Mouse (Mus musculus) heart, postnatal 0 days (tissue): ENCODE measurements around the gene Polm. TPM values are rescaled to one million over a fixed set of nuclear protein-coding genes. Genes with fewer than 3 reads are reported as not detected.

Experiments
- ATAC-seq: fragments of 200-750 bp; cut with Nextera tagmentation; 2 replicates; pipeline ENCODE4 v1.8.0; 2017; ENCODE audit warnings: low read depth, moderate number of reproducible peaks, moderate library complexity; ENCODE audit not compliant: insufficient read depth
- DNase-seq: peaks from one replicate; pipeline ENCODE4 v3.0.0-alpha.2; 2016; ENCODE audit warnings: low spot score
- H3K27ac ChIP-seq: fragments of 300-500 bp; sonication (generic); 2 replicates; pipeline ENCODE4 v1.5.1; 2014; ENCODE audit warnings: low read depth, mild to moderate bottlenecking
- H3K27me3 ChIP-seq: fragments of 300-500 bp; sonication (generic); 2 replicates; pipeline ENCODE4 v1.6.1; 2014; ENCODE audit warnings: low read length, mixed read lengths; ENCODE audit not compliant: control insufficient read depth, insufficient read depth
- H3K36me3 ChIP-seq: fragments of 300-500 bp; sonication (generic); replicated peaks from 2 replicates; pipeline ENCODE4 v1.6.1; 2014; ENCODE audit warnings: low read length, mixed read lengths; ENCODE audit not compliant: control insufficient read depth, insufficient read depth
- H3K4me1 ChIP-seq: fragments of 300-500 bp; sonication (generic); 2 replicates; pipeline ENCODE4 v1.6.1; 2014; ENCODE audit warnings: antibody characterized with exemption; ENCODE audit not compliant: control insufficient read depth, insufficient read depth
- H3K4me2 ChIP-seq: fragments of 300-500 bp; sonication (generic); 2 replicates; pipeline ENCODE4 v1.6.1; 2014; ENCODE audit warnings: low read depth, mild to moderate bottlenecking, low read length, moderate library complexity
- H3K4me3 ChIP-seq: fragments of 300-500 bp; sonication (generic); 2 replicates; pipeline ENCODE4 v1.5.1; 2014; ENCODE audit warnings: low read depth, low read length
- H3K9ac ChIP-seq: fragments of 300-500 bp; sonication (generic); replicated peaks from 2 replicates; pipeline ENCODE4 v1.6.1; 2014; ENCODE audit warnings: low read depth, low read length, mixed read lengths
- H3K9me3 ChIP-seq: fragments of 300-500 bp; sonication (generic); replicated peaks from 2 replicates; pipeline ENCODE4 v1.6.1; 2016; ENCODE audit warnings: low read length; ENCODE audit not compliant: control insufficient read depth
- CTCF ChIP-seq: IDR thresholded peaks from 2 replicates; pipeline ENCODE4 v1.5.1; 2016; ENCODE audit warnings: antibody characterized with exemption, control low read depth, low read depth
- EP300 ChIP-seq: IDR thresholded peaks from 2 replicates; pipeline ENCODE4 v1.6.1; 2016; ENCODE audit warnings: antibody characterized with exemption, low read depth
- WGBS: fragments of 180-500 bp; shearing (Covaris S2); extraction: QIAGEN DNeasy Blood & Tissue Kit; methylation state at CpG from one replicate; pipeline ENCODE4 v1.1.7; 2014; 5-methylcytosine and 5-hydroxymethylcytosine counted together
- polyA plus RNA-seq: library from polyadenylated mRNA; unstranded; fragments of >200 nt; fragmentation: Nextera tagmentation; extraction: Ambion mirVana; gene quantifications from 2 replicates; pipeline ENCODE4 v1.2.1, GENCODE M21; 2015
- total RNA-seq: library from RNA; depleted of rRNA; stranded (reverse); fragments of >200 nt; gene quantifications from 2 replicates; pipeline ENCODE4 v1.2.3, GENCODE M21; 2014; ENCODE audit warnings: low replicate concordance; rRNA removed

Polm gene
- total RNA-seq (1.7 and 4.4 TPM in 2 replicates), polyA plus RNA-seq (3.3 and 3.7 TPM in 2 replicates)

GRCm38 (mm10) chr11:5837251-5838246 lies at the start of gene Polm:
TSS of gene Polm (minus strand) at chr11:5838016.
- Histone ChIP-seq H3K27ac (peak within 1 kb of the TSS; percentile 77), H3K27me3 (no peaks in the 10 kb centered on the region), H3K9me3 (no peaks in the 10 kb centered on the region), H3K36me3 (peaks cover 17% of the 10 kb centered on the region; the same call in 1 of the 2 replicates), H3K4me3 (peak within 1 kb of the TSS; percentile 71), H3K9ac (peak within 1 kb of the TSS; percentile 82), H3K4me1 (peaks cover 4% of the 10 kb centered on the region; the same call in 1 of the 2 replicates), H3K4me2 (peak within 1 kb of the TSS; percentile 93)
- TF ChIP-seq EP300 (no peak), CTCF (peak; percentile 81)
- ATAC-seq = peak; percentile 95
- WGBS = 1% methylated on average over 63 of the region's 63 CpGs
- DNase-seq = peak; percentile 97

- no peaks in the 10 kb centered on the region for H3K36me3 ChIP-seq
- H3K9ac ChIP-seq = no peak overlapping the region
- 44% methylated on average over 5 of the region's 5 CpGs for WGBS
- H3K27me3 ChIP-seq = no peaks in the 10 kb centered on the region
- no peak overlapping the region for H3K27ac ChIP-seq
- no peak for DNase-seq
- no peak for TF ChIP-seq EP300
- TF ChIP-seq CTCF = no peak
- H3K4me1 ChIP-seq = peaks cover 27% of the 10 kb centered on the region
- no peak overlapping the region for H3K4me2 ChIP-seq
- H3K9me3 ChIP-seq = no peaks in the 10 kb centered on the region
- ATAC-seq = no peak
- H3K4me3 ChIP-seq = no peak overlapping the region
These were observed 49.4 kb upstream of the Polm start for GRCm38 (mm10) chr11:5887250-5887649.

- no peak for TF ChIP-seq EP300
- TF ChIP-seq CTCF = peak; percentile 91
- no peak overlapping the region for H3K9ac ChIP-seq
- peaks cover 21% of the 10 kb centered on the region for H3K4me1 ChIP-seq
- no peaks in the 10 kb centered on the region for H3K27me3 ChIP-seq
- H3K9me3 ChIP-seq = no peaks in the 10 kb centered on the region
- no peak overlapping the region for H3K4me3 ChIP-seq
- no peaks in the 10 kb centered on the region for H3K36me3 ChIP-seq
- ATAC-seq = peak; percentile 53; the same call in 1 of the 2 replicates
- no peak overlapping the region for H3K4me2 ChIP-seq
- DNase-seq = peak; percentile 69
- WGBS = 14% methylated on average over 9 of the region's 9 CpGs
- no peak overlapping the region for H3K27ac ChIP-seq
These were observed 48.4 kb upstream of the Polm start for GRCm38 (mm10) chr11:5886187-5886586.

GRCm38 (mm10) chr11:5882518-5882917 lies 44.7 kb upstream of the Polm start:
- H3K4me1 ChIP-seq = peaks cover 5% of the 10 kb centered on the region; the same call in 1 of the 2 replicates
- 51% methylated on average over 8 of the region's 8 CpGs for WGBS
- no peak overlapping the region for H3K4me2 ChIP-seq
- no peak overlapping the region for H3K9ac ChIP-seq
- H3K27ac ChIP-seq = no peak overlapping the region
- TF ChIP-seq CTCF (no peak), EP300 (no peak)
- no peaks in the 10 kb centered on the region for H3K27me3 ChIP-seq
- no peak for DNase-seq
- H3K36me3 ChIP-seq = no peaks in the 10 kb centered on the region
- H3K9me3 ChIP-seq = no peaks in the 10 kb centered on the region
- ATAC-seq = no peak
- no peak overlapping the region for H3K4me3 ChIP-seq

GRCm38 (mm10) chr11:5879905-5880304 lies 42.1 kb upstream of the Polm start:
- Histone ChIP-seq H3K27me3 (no peaks in the 10 kb centered on the region), H3K9ac (no peak overlapping the region), H3K9me3 (no peaks in the 10 kb centered on the region), H3K4me2 (no peak overlapping the region), H3K4me3 (no peak overlapping the region), H3K27ac (no peak overlapping the region), H3K4me1 (peaks cover 9% of the 10 kb centered on the region), H3K36me3 (0 out of 2 replicates have a peak, but pooled peaks cover 6% of the 10 kb centered on the region)
- ATAC-seq = no peak
- 54% methylated on average over 5 of the region's 5 CpGs for WGBS
- peak; percentile 54 for DNase-seq
- TF ChIP-seq EP300 = no peak
- TF ChIP-seq CTCF = peak; percentile 69
